Mouse (Mus musculus) CD4-positive naive resting alpha-beta T cell, adult 76 days (primary cell): ENCODE measurements around the gene Gm3182. TPM values are rescaled to one million over a fixed set of nuclear protein-coding genes. Genes with fewer than 3 reads are reported as not detected.

Experiments
- total RNA-seq: library from RNA; stranded (reverse); gene quantifications from one replicate; pipeline ENCODE4 v1.2.4, GENCODE M21; 2023

Gm3182 gene
- total RNA-seq = not detected

GRCm38 (mm10) chr14:4481445-4481844, at the start of gene Gm3182:
Gm3182 (plus strand) TSS chr14:4481745.

Other genes with a start within 250 kb of the Gm3182 start
- gene Gm3138, start 232.1 kb upstream of the Gm3182 start, total RNA-seq = not detected
- gene Gm3149, start 164.5 kb upstream of the Gm3182 start, total RNA-seq = not detected
- gene 2610042L04Rik, start 147.0 kb upstream of the Gm3182 start, total RNA-seq = 0.70 TPM
- not detected for gene Gm3159, start 84.2 kb upstream of the Gm3182 start, total RNA-seq
- not detected for gene Gm3164, start 66.3 kb upstream of the Gm3182 start, total RNA-seq
- gene Gm3173, start 50.8 kb upstream of the Gm3182 start, total RNA-seq = not detected
- not detected for gene Gm3047, start 73.7 kb downstream of the Gm3182 start, total RNA-seq
- not detected for gene Gm8159, start 150.6 kb downstream of the Gm3182 start, total RNA-seq
- not detected for gene Gm3239, start 182.4 kb downstream of the Gm3182 start, total RNA-seq
- not detected for gene Gm7876, start 227.5 kb downstream of the Gm3182 start, total RNA-seq
- gene Gm3252, start 245.0 kb downstream of the Gm3182 start, total RNA-seq = not detected